Mouse (Mus musculus): ENCODE data around the gene Syp. TPM values are rescaled to one million over a fixed set of nuclear protein-coding genes. Genes with fewer than 3 reads are reported as not detected.

Gene Syp
- polyA plus RNA-seq, 1 experiment: 0.33 TPM

- TF ChIP-seq POLR2A (IDR thresholded peaks at IDR 0.05; ENCODE audit: control insufficient read depth, low read depth, low read length): no peak
- no peak for TF ChIP-seq CTCF (IDR thresholded peaks at IDR 0.05; ENCODE audit: control insufficient read depth, insufficient read depth, insufficient replicate concordance, low read depth, low read length)
- Histone ChIP-seq H3K27me3 (ENCODE audit: control insufficient read depth, insufficient read depth, low read length) (no peaks in the 10 kb centered on the region), H3K27ac (ENCODE audit: control insufficient read depth, insufficient read depth, low read depth, low read length) (no peak overlapping the region)
These were observed 27.6 kb upstream of the Syp start for GRCm38 (mm10) chrX:7610536-7611258.

GRCm38 (mm10) chrX:7617889-7618551 is 20.3 kb upstream of the Syp start:
- no peaks in the 10 kb centered on the region for H3K27me3 ChIP-seq (ENCODE audit: control insufficient read depth, insufficient read depth, low read length)
- no peak overlapping the region for H3K4me3 ChIP-seq (ENCODE audit: control insufficient read depth, low read depth, low read length)
- H3K36me3 ChIP-seq (ENCODE audit: control insufficient read depth, insufficient read depth, low read length): no peaks in the 10 kb centered on the region
- TF ChIP-seq POLR2A (IDR thresholded peaks at IDR 0.05; ENCODE audit: control insufficient read depth, low read depth, low read length) (no peak), CTCF (IDR thresholded peaks at IDR 0.05; ENCODE audit: control insufficient read depth, insufficient read depth, insufficient replicate concordance, low read depth, low read length) (no peak)
- H3K27ac ChIP-seq (ENCODE audit: control insufficient read depth, insufficient read depth, low read depth, low read length): no peak overlapping the region
- no peaks in the 10 kb centered on the region for H3K4me1 ChIP-seq (ENCODE audit: control insufficient read depth, insufficient read depth, low read length)

More at GRCm38 (mm10) chrX:7610536-7611258, 27.6 kb upstream of the Syp start:
- Histone ChIP-seq H3K36me3 (ENCODE audit: control insufficient read depth, insufficient read depth, low read length) (no peaks in the 10 kb centered on the region), H3K4me3 (ENCODE audit: control insufficient read depth, low read depth, low read length) (peak overlapping the region; percentile 19), H3K4me1 (ENCODE audit: control insufficient read depth, insufficient read depth, low read length) (peaks cover 4% of the 10 kb centered on the region; the same call in 1 of the 2 replicates)

GRCm38 (mm10) chrX:7632560-7632959 is 5.7 kb upstream of the Syp start:
- Histone ChIP-seq H3K36me3 (ENCODE audit: control insufficient read depth, insufficient read depth, low read length) (no peaks in the 10 kb centered on the region), H3K4me1 (ENCODE audit: control insufficient read depth, insufficient read depth, low read length) (no peaks in the 10 kb centered on the region), H3K27me3 (ENCODE audit: control insufficient read depth, insufficient read depth, low read length) (no peaks in the 10 kb centered on the region), H3K27ac (ENCODE audit: control insufficient read depth, insufficient read depth, low read depth, low read length) (no peak overlapping the region), H3K4me3 (ENCODE audit: control insufficient read depth, low read depth, low read length) (no peak overlapping the region)
- no peak for TF ChIP-seq CTCF (IDR thresholded peaks at IDR 0.05; ENCODE audit: control insufficient read depth, insufficient read depth, insufficient replicate concordance, low read depth, low read length)
- TF ChIP-seq POLR2A (IDR thresholded peaks at IDR 0.05; ENCODE audit: control insufficient read depth, low read depth, low read length): no peak

GRCm38 (mm10) chrX:7635101-7635500 is 3.2 kb upstream of the Syp start:
- Histone ChIP-seq H3K36me3 (ENCODE audit: control insufficient read depth, insufficient read depth, low read length) (no peaks in the 10 kb centered on the region), H3K27ac (ENCODE audit: control insufficient read depth, insufficient read depth, low read depth, low read length) (no peak overlapping the region), H3K4me3 (ENCODE audit: control insufficient read depth, low read depth, low read length) (no peak overlapping the region), H3K4me1 (ENCODE audit: control insufficient read depth, insufficient read depth, low read length) (peaks cover 3% of the 10 kb centered on the region), H3K27me3 (ENCODE audit: control insufficient read depth, insufficient read depth, low read length) (no peaks in the 10 kb centered on the region)
- TF ChIP-seq POLR2A (IDR thresholded peaks at IDR 0.05; ENCODE audit: control insufficient read depth, low read depth, low read length) (no peak), CTCF (IDR thresholded peaks at IDR 0.05; ENCODE audit: control insufficient read depth, insufficient read depth, insufficient replicate concordance, low read depth, low read length) (no peak)

- no peak overlapping the region for H3K27ac ChIP-seq (ENCODE audit: control insufficient read depth, insufficient read depth, low read depth, low read length)
- H3K36me3 ChIP-seq (ENCODE audit: control insufficient read depth, insufficient read depth, low read length): no peaks in the 10 kb centered on the region
- no peak for TF ChIP-seq POLR2A (IDR thresholded peaks at IDR 0.05; ENCODE audit: control insufficient read depth, low read depth, low read length)
- no peak for TF ChIP-seq CTCF (IDR thresholded peaks at IDR 0.05; ENCODE audit: control insufficient read depth, insufficient read depth, insufficient replicate concordance, low read depth, low read length)
- no peaks in the 10 kb centered on the region for H3K27me3 ChIP-seq (ENCODE audit: control insufficient read depth, insufficient read depth, low read length)
- H3K4me3 ChIP-seq (ENCODE audit: control insufficient read depth, low read depth, low read length): no peak overlapping the region
- peaks cover 3% of the 10 kb centered on the region for H3K4me1 ChIP-seq (ENCODE audit: control insufficient read depth, insufficient read depth, low read length)
These were observed 1.5 kb downstream of the Syp start for GRCm38 (mm10) chrX:7639536-7640325.

GRCm38 (mm10) chrX:7640785-7641184 is 2.5 kb downstream of the Syp start:
- H3K27ac ChIP-seq (ENCODE audit: control insufficient read depth, insufficient read depth, low read depth, low read length): no peak overlapping the region
- TF ChIP-seq POLR2A (IDR thresholded peaks at IDR 0.05; ENCODE audit: control insufficient read depth, low read depth, low read length) (no peak), CTCF (IDR thresholded peaks at IDR 0.05; ENCODE audit: control insufficient read depth, insufficient read depth, insufficient replicate concordance, low read depth, low read length) (no peak)
- H3K27me3 ChIP-seq (ENCODE audit: control insufficient read depth, insufficient read depth, low read length): no peaks in the 10 kb centered on the region
- H3K4me3 ChIP-seq (ENCODE audit: control insufficient read depth, low read depth, low read length): no peak overlapping the region
- H3K36me3 ChIP-seq (ENCODE audit: control insufficient read depth, insufficient read depth, low read length): no peaks in the 10 kb centered on the region
- peaks cover 3% of the 10 kb centered on the region for H3K4me1 ChIP-seq (ENCODE audit: control insufficient read depth, insufficient read depth, low read length)

- Histone ChIP-seq H3K36me3 (ENCODE audit: control insufficient read depth, insufficient read depth, low read length) (no peaks in the 10 kb centered on the region), H3K27ac (ENCODE audit: control insufficient read depth, insufficient read depth, low read depth, low read length) (no peak overlapping the region), H3K27me3 (ENCODE audit: control insufficient read depth, insufficient read depth, low read length) (no peaks in the 10 kb centered on the region), H3K4me1 (ENCODE audit: control insufficient read depth, insufficient read depth, low read length) (no peaks in the 10 kb centered on the region), H3K4me3 (ENCODE audit: control insufficient read depth, low read depth, low read length) (no peak overlapping the region)
- TF ChIP-seq CTCF (IDR thresholded peaks at IDR 0.05; ENCODE audit: control insufficient read depth, insufficient read depth, insufficient replicate concordance, low read depth, low read length): no peak
- no peak for TF ChIP-seq POLR2A (IDR thresholded peaks at IDR 0.05; ENCODE audit: control insufficient read depth, low read depth, low read length)
These were observed 7.1 kb downstream of the Syp start for GRCm38 (mm10) chrX:7645349-7645748.

All from testis, adult 2 months (tissue).